Mouse (Mus musculus) regulatory T cell (primary cell): ENCODE results near the gene Cpsf4.
"Not testable (repeated sequence)": the region's sequence is repeated elsewhere in the genome, so short reads cannot be mapped to it uniquely, and the experiment has no call there.

Source experiments
- in situ Hi-C: fragments of 300-600 bp; cut with MboI, MseI; formaldehyde crosslinking; loops from one replicate; pipeline ENCODE4 v1.15.1; 2025; ENCODE audit warnings: high pct_unique_total_duplicates

Cpsf4 gene

GRCm38 (mm10) chr5:145219981-145220380 is 53.0 kb downstream of the Cpsf4 start:
- in situ Hi-C loops: loop anchor here (25.0 kb wide), 1 partner anchor 1567 kb away; the partner anchor contains the start of gene Usp12

GRCm38 (mm10) chr5:145222840-145223239 is 55.8 kb downstream of the Cpsf4 start:
- in situ Hi-C loops: loop anchor here (25.0 kb wide), 1 partner anchor 1564 kb away; the partner anchor contains the start of gene Usp12

DNA sequence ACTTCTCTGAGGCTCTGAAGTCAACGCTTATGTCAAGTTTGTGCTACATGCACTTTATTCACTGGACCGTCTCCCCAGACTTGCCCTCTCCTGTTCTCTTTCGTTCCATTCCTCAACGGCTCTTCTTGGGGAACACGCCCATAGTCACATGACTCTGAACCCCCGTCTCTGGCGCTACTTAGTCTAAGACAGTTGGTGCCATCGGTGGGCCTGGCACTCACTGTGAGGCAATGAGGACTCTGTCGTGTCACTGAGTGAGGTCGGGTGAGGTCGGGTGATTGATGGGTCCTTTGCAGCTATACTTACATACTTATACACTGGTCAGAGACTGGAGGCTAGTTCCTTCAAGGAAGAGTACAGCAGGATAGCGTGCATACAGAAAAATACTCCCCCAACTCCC is 56.4 kb downstream of the Cpsf4 start:
- in situ Hi-C loops: loop anchor here (25.0 kb wide), 1 partner anchor 1564 kb away; the partner anchor contains the start of gene Usp12

GRCm38 (mm10) chr5:145226453-145226852 is 59.4 kb downstream of the Cpsf4 start:
- in situ Hi-C loops: no loop called here

DNA sequence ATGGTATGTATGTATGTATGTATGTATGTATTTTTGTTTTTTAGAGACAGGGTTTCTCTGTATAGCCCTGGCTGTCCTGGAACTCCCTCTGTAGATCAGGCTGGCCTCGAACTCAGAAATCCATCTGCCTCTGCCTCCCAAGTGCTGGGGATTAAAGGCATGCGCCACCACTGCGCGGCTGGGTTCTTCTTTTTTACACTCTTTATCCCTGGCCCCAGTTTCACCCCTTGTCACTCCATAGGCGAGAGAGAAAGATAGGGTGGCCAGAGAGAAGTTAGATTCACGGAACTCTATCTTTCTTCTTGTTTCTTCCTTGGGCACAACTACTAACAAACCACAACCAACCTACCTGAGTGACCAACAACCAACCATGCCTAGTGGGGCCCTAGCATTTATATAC is 62.3 kb downstream of the Cpsf4 start:
- in situ Hi-C loops: not testable (repeated sequence)

GRCm38 (mm10) chr5:145230641-145231040 is 63.6 kb downstream of the Cpsf4 start:
- in situ Hi-C loops: loop anchor here (5.0 kb wide), 1 partner anchor 38 kb away; the partner anchor contains the start of gene Atp5j2

- in situ Hi-C loops: loop anchor here (5.0 kb wide), 1 partner anchor 39 kb away; the partner anchor contains the start of gene Atp5j2
Measured at GRCm38 (mm10) chr5:145231367-145231871, 64.4 kb downstream of the Cpsf4 start, which contains the start of gene Zfp655. Gene Zfp655 (plus strand): TSS chr5:145231715.
